Mouse (Mus musculus): ENCODE measurements around the gene Cdk2ap2. TPM values are rescaled to one million over a fixed set of nuclear protein-coding genes. Genes with fewer than 3 reads are reported as not detected.

Cdk2ap2 gene
- total and polyA plus RNA-seq, 3 experiments = 25.4 to 60.2 (median 40.9) TPM

- Histone ChIP-seq H3K4me1 (ENCODE audit: insufficient read depth, low read depth, low read length) (peaks cover 32% of the 10 kb centered on the region), H3K9me3 (replicated peaks) (no peaks in the 10 kb centered on the region), H3K4me3 (ENCODE audit: low read depth, low read length) (no peak overlapping the region), H3K27me3 (ENCODE audit: insufficient read depth, low read length) (no peaks in the 10 kb centered on the region; the same call in 1 of the 2 replicates), H3K36me3 (replicated peaks) (peaks cover 78% of the 10 kb centered on the region)
- no peak for DNase-seq (ENCODE audit: low spot score)
- TF ChIP-seq GATA1 (IDR thresholded peaks at IDR 0.05; ENCODE audit: borderline replicate concordance, low read length) (no peak), TAL1 (conservative IDR thresholded peaks at IDR 0.05; ENCODE audit: low read depth, low read length) (no peak), CTCF (IDR thresholded peaks at IDR 0.05; ENCODE audit: low read depth, low read length) (no peak), POLR2AphosphoS5 (IDR thresholded peaks at IDR 0.05; ENCODE audit: insufficient replicate concordance, low read depth, low read length) (no peak), GATA2 (IDR thresholded peaks at IDR 0.05; ENCODE audit: borderline replicate concordance, low read depth, low read length) (no peak)
- ATAC-seq (ENCODE audit: extremely low read depth, insufficient number of reproducible peaks, low FRiP score, poor library complexity, severe bottlenecking) = no peak
Observed at GRCm38 (mm10) chr19:4103792-4104191, 6.8 kb downstream of the Cdk2ap2 start.

- no peaks in the 10 kb centered on the region; the same call in 1 of the 2 replicates for H3K27me3 ChIP-seq (ENCODE audit: insufficient read depth, low read length)
- H3K9me3 ChIP-seq (replicated peaks) = no peaks in the 10 kb centered on the region
- ATAC-seq (ENCODE audit: extremely low read depth, insufficient number of reproducible peaks, low FRiP score, poor library complexity, severe bottlenecking) (no peak), DNase-seq (ENCODE audit: low spot score) (no peak)
- TF ChIP-seq CTCF (IDR thresholded peaks at IDR 0.05; ENCODE audit: low read depth, low read length) (no peak), TAL1 (conservative IDR thresholded peaks at IDR 0.05; ENCODE audit: low read depth, low read length) (no peak), GATA1 (IDR thresholded peaks at IDR 0.05; ENCODE audit: borderline replicate concordance, low read length) (no peak), POLR2AphosphoS5 (IDR thresholded peaks at IDR 0.05; ENCODE audit: insufficient replicate concordance, low read depth, low read length) (no peak), GATA2 (IDR thresholded peaks at IDR 0.05; ENCODE audit: borderline replicate concordance, low read depth, low read length) (no peak)
- peaks cover 23% of the 10 kb centered on the region for H3K4me1 ChIP-seq (ENCODE audit: insufficient read depth, low read depth, low read length)
- H3K4me3 ChIP-seq (ENCODE audit: low read depth, low read length) = no peak overlapping the region; the same call in 1 of the 2 replicates
- peaks cover 84% of the 10 kb centered on the region for H3K36me3 ChIP-seq (replicated peaks)
Observed at GRCm38 (mm10) chr19:4104675-4105194, 7.8 kb downstream of the Cdk2ap2 start.

- no peak for ATAC-seq (ENCODE audit: extremely low read depth, insufficient number of reproducible peaks, low FRiP score, poor library complexity, severe bottlenecking)
- Histone ChIP-seq H3K27me3 (ENCODE audit: insufficient read depth, low read length) (no peaks in the 10 kb centered on the region), H3K9me3 (replicated peaks) (no peaks in the 10 kb centered on the region), H3K36me3 (replicated peaks) (peaks cover 95% of the 10 kb centered on the region), H3K4me3 (ENCODE audit: low read depth, low read length) (no peak overlapping the region), H3K4me1 (ENCODE audit: insufficient read depth, low read depth, low read length) (peaks cover 10% of the 10 kb centered on the region)
- DNase-seq (ENCODE audit: low spot score) = no peak
- no peak for TF ChIP-seq TAL1 (conservative IDR thresholded peaks at IDR 0.05; ENCODE audit: low read depth, low read length)
- no peak for TF ChIP-seq POLR2AphosphoS5 (IDR thresholded peaks at IDR 0.05; ENCODE audit: insufficient replicate concordance, low read depth, low read length)
- no peak for TF ChIP-seq GATA1 (IDR thresholded peaks at IDR 0.05; ENCODE audit: borderline replicate concordance, low read length)
- no peak for TF ChIP-seq GATA2 (IDR thresholded peaks at IDR 0.05; ENCODE audit: borderline replicate concordance, low read depth, low read length)
- no peak for TF ChIP-seq CTCF (IDR thresholded peaks at IDR 0.05; ENCODE audit: low read depth, low read length)
Observed at GRCm38 (mm10) chr19:4106654-4107053, 9.7 kb downstream of the Cdk2ap2 start.

GRCm38 (mm10) chr19:4108535-4108934 is 11.6 kb downstream of the Cdk2ap2 start:
- peaks cover 17% of the 10 kb centered on the region for H3K4me1 ChIP-seq (ENCODE audit: insufficient read depth, low read depth, low read length)
- no peak for TF ChIP-seq POLR2AphosphoS5 (IDR thresholded peaks at IDR 0.05; ENCODE audit: insufficient replicate concordance, low read depth, low read length)
- no peak for TF ChIP-seq CTCF (IDR thresholded peaks at IDR 0.05; ENCODE audit: low read depth, low read length)
- TF ChIP-seq GATA2 (IDR thresholded peaks at IDR 0.05; ENCODE audit: borderline replicate concordance, low read depth, low read length) = no peak
- no peak for TF ChIP-seq TAL1 (conservative IDR thresholded peaks at IDR 0.05; ENCODE audit: low read depth, low read length)
- H3K9me3 ChIP-seq (replicated peaks) = no peaks in the 10 kb centered on the region

GRCm38 (mm10) chr19:4112063-4112960 is 15.3 kb downstream of the Cdk2ap2 start:
- peaks cover 35% of the 10 kb centered on the region for H3K4me1 ChIP-seq (ENCODE audit: insufficient read depth, low read depth, low read length)
- no peaks in the 10 kb centered on the region for H3K27me3 ChIP-seq (ENCODE audit: insufficient read depth, low read length)
- DNase-seq (ENCODE audit: low spot score) = no peak
- H3K36me3 ChIP-seq (replicated peaks) = peaks cover 99% of the 10 kb centered on the region
- H3K4me3 ChIP-seq (ENCODE audit: low read depth, low read length) = no peak overlapping the region
- no peaks in the 10 kb centered on the region for H3K9me3 ChIP-seq (replicated peaks)
- no peak for ATAC-seq (ENCODE audit: extremely low read depth, insufficient number of reproducible peaks, low FRiP score, poor library complexity, severe bottlenecking)
- no peak for TF ChIP-seq TAL1 (conservative IDR thresholded peaks at IDR 0.05; ENCODE audit: low read depth, low read length)
- TF ChIP-seq GATA1 (IDR thresholded peaks at IDR 0.05; ENCODE audit: borderline replicate concordance, low read length) = no peak
- TF ChIP-seq GATA2 (IDR thresholded peaks at IDR 0.05; ENCODE audit: borderline replicate concordance, low read depth, low read length) = no peak
- TF ChIP-seq CTCF (IDR thresholded peaks at IDR 0.05; ENCODE audit: low read depth, low read length) = no peak
- TF ChIP-seq POLR2AphosphoS5 (IDR thresholded peaks at IDR 0.05; ENCODE audit: insufficient replicate concordance, low read depth, low read length) = no peak

More at GRCm38 (mm10) chr19:4108535-4108934, 11.6 kb downstream of the Cdk2ap2 start:
- ATAC-seq (ENCODE audit: extremely low read depth, insufficient number of reproducible peaks, low FRiP score, poor library complexity, severe bottlenecking) (no peak), DNase-seq (ENCODE audit: low spot score) (no peak)
- Histone ChIP-seq H3K36me3 (replicated peaks) (peaks cover 95% of the 10 kb centered on the region), H3K4me3 (ENCODE audit: low read depth, low read length) (no peak overlapping the region), H3K27me3 (ENCODE audit: insufficient read depth, low read length) (no peaks in the 10 kb centered on the region)

GRCm38 (mm10) chr19:4113186-4113805 is 16.3 kb downstream of the Cdk2ap2 start:
- ATAC-seq (ENCODE audit: extremely low read depth, insufficient number of reproducible peaks, low FRiP score, poor library complexity, severe bottlenecking) (0 out of 2 replicates have a peak, but pooled peaks have one; percentile 4), DNase-seq (ENCODE audit: low spot score) (peak; percentile 73)
- no peaks in the 10 kb centered on the region for H3K9me3 ChIP-seq (replicated peaks)
- H3K4me1 ChIP-seq (ENCODE audit: insufficient read depth, low read depth, low read length) = peaks cover 39% of the 10 kb centered on the region
- H3K27me3 ChIP-seq (ENCODE audit: insufficient read depth, low read length) = no peaks in the 10 kb centered on the region
- peak; percentile 20; the same call in 1 of the 2 replicates for TF ChIP-seq TAL1 (conservative IDR thresholded peaks at IDR 0.05; ENCODE audit: low read depth, low read length)
- TF ChIP-seq GATA1 (IDR thresholded peaks at IDR 0.05; ENCODE audit: borderline replicate concordance, low read length) = no peak
- TF ChIP-seq GATA2 (IDR thresholded peaks at IDR 0.05; ENCODE audit: borderline replicate concordance, low read depth, low read length) = no peak
- no peak for TF ChIP-seq CTCF (IDR thresholded peaks at IDR 0.05; ENCODE audit: low read depth, low read length)
- no peak for TF ChIP-seq POLR2AphosphoS5 (IDR thresholded peaks at IDR 0.05; ENCODE audit: insufficient replicate concordance, low read depth, low read length)
- peak overlapping the region; percentile 28; the same call in 1 of the 2 replicates for H3K4me3 ChIP-seq (ENCODE audit: low read depth, low read length)
- H3K36me3 ChIP-seq (replicated peaks) = peaks cover 99% of the 10 kb centered on the region
